Mouse (Mus musculus): ENCODE measurements at regions not wholly inside any gene's neighbourhood (a gene's known extent, or its start where the extent isn't known, plus 50 kb on each side); places are given as distances from the start of the nearest gene placed in this dataset.

DNA sequence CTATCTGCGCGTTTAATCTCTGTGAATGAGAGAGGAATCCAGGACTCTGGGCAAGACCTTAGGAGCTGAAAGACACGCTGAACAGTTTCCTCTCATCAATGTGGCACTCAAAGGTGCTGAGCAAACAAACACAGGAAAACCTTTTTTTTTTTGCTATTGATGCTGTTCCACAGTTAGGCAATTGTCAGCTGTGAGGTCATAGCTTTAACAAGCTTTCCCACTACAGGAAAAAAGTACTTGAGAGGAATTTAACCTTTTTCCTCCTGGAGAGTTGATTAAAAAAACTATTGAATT, 261.0 kb downstream of the Fzd1 start:
- no peak for DNase-seq

DNA sequence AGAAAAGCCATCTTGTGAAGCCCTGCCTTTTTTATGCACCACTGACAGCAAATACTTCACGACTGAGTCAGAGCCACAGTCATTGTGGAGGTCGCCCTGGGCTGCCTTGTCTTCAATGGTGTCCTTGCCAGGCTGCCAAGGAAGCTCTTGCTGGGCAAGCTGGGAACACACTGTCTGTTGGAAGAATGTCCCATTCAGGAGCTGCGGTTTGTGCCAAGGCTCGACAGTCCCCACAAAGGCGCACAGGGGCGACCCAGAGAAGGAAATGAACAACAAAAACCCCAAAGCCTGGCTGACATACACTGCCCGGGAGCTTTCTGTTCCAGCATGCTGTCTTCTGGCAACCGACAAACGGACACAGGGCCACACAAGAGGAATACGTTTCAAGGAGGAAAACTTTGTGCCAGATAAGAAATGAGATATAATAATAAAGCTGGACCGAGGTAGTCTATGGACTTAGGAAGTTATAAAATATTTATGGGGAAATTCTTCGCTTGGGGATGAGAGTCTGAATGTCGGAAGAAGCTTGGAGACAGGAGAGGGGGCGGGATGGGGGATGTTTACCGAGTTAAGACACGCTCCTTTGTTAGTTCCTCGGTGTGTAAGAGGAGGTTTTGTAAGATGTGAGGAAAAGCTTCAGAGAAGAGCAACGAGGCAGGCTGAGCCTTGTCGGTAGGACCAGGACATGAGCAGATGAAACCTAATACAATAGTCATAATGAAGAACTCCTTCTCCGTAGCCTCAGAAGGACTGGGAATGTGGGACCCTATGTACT, 261.5 kb downstream of the Fzd1 start:
- peak; percentile 8 to 54 for DNase-seq

DNA sequence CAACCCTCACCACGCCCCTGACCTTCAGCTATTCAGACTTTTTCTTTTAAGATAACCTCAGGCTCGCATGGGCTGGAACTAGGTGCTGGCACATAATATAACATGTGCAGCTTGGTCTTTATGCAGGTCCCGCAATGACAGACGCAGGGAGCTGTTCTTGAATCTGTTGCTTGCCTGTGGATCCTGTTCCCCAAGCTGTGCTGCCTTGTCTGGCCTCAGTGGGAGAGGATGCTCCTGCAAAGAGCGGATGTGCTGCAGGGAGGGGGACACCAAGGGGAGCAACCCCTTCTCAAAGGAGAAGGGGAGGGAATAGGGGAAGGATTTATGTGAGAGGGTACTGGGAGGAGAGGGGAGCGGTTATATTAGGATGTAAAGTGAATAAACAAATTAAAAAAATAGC, 262.4 kb downstream of the Fzd1 start:
- no peak for DNase-seq

DNA sequence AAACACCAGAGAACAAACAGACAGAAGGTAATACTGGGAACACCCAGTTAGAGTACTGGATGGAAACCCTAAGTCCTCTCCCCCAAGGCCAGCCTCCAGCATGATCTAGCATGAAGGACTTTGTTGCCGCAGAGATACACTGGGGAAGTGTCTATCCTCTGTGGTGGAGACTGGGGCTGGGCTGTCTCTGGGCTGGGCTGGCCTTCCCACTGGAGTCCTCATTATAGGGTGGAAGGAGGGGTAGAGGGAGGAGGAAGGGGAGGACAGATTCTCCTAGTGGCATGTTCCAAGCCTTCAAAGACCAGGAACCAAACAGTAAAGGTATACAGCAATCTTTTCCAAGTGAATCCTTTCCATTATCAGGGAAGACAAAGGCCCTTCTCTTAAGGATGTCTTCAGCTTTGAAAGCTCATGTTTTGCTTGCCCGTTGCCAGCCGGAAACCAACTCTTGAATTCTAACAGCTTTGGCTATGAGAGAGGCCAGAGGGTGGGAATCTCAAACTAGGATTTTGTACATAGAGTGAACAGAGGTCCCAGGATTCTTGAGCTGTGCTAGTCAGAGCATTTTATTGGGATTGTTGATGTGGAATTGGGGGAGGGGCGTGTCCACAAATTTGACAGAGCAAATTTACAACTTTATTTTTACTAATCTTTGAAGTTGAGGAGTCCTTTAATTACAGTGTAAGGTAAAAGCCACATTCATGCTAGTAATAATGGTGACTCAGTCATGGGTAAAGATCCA, 271.3 kb downstream of the Fzd1 start:
- DNase-seq, result no peak

DNA sequence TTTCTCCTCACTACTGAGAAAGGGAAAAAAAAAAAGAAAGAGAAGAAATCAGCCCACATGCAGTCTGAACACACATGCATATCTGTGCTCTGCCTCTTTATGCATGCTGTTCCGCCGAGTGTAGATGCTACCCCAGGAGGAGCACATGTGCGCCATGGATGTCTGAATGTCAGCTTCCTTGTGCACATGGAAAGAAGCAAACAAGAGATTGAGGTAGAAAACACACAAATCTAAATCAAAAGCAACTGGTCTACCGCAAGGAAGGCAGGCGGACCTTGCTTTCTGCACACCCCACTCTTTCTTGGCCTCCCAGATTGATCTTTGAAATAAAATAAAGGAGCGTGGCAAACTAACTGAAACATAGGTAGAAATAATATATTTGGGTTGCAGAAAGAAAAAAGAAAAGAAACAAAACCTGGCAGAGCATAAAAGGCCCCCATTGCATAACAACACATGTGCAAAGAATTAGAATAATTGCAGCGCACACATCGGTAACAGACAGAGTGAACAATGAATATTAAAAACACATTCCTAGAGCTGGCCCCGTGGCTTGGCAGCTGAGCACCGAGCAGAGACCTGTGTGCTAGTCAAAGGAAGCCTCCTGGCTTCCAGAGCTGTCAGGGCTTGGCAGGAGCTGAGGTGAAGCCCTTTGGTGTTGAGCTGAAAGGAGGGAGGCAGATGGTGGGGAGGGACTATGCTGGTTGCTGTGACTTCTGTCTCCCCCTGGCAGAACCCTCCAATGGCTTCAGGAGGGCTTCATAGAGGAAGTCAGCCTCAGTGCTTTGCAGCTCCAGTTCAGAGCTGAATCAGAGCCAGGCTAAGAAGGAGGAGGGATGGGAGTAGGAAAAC, 272.1 kb downstream of the Fzd1 start:
- DNase-seq, result no peak

DNA sequence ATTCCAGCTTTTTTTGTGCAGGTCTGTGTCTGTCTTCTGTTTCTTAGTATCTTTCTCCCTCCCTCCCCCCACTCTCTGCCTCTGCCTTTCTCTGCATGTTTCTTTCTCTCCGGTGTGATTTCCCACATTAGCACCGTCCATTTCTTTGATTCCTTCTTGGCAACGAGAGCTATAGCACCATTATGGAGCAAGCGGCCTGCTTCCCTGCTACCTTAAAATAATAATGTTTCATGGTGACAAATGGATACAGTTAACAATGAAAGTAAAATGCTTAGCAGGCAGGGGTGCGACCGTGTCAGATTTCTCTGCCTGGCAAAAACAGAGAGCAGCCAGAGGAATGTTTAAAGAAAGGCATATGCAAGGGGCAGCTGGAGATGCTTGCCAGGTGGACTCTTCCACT, 273.1 kb downstream of the Fzd1 start:
- DNase-seq, result no peak

DNA sequence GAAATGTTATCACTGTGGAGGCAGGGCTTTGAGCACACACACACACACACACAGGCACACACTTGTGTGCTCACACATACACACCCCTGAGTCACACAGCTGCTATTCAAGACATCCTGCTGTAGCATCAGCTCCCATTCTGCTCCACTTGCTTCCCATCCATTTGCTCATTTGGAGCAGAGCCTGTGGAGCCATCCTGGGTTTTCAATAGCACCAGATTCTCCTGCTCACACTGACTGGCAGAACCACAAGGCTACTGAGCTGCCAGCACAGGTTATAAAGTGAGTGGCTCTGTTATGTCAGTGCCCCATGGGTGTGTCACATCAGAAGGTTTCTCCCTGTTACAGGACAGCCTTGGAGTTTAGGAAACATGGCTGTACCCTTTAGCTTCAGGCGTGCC, 273.7 kb downstream of the Fzd1 start:
- DNase-seq, result no peak

DNA sequence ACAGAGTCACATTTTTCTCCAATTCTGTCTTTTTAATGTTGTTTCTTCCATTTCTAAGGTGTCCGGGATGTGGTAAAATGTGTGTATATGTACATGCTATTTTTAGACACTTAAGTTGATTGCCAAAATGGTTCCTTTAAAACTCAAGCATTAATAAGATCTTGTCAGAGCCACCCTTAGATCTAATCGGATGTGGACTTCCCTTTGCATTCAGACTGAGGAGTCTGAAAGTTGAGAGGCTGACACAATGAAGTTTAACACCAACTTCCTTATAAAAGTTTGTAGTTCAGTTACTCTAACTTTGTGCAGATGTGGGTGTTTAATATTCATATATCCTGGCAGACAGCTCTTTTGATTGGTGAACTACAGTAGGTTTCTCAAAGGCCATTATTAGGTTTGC, 282.1 kb downstream of the Mterf1b start:
- DNase-seq, result no peak

Data from kidney, postnatal 25 days (tissue).